ENCODE assay signal across 9 mouse cellular contexts in genomic region chr6:41563104-41563951, GRCm38 (mm10). TPM values are rescaled to one million over a fixed set of nuclear protein-coding genes. Genes with fewer than 3 reads are reported as not detected.
DNase-seq lines count a peak whose midpoint lies in the region; ATAC-seq lines count a peak whose summit lies in the region.
"Not testable (repeated sequence)": the region's sequence is repeated elsewhere in the genome, so short reads cannot be mapped to it uniquely, and the experiment has no call there.
"Had no signal": no experiment of that assay in that cellular context is flagged by ENCODE, and none has a peak within 500 bp of the region (broad histone marks: within the 10 kb centered on the region; RNA-seq: fewer than 3 reads in every experiment).

No protein-coding gene starts in this region.

- not testable (repeated sequence) for H3K4me3 ChIP-seq in forebrain, embryonic 11.5 days (ENCODE audit: low read depth, low read length); midbrain, embryonic 11.5 days (ENCODE audit: low read depth, low read length)
- peak overlapping the region; percentile 33 for H3K4me3 ChIP-seq in heart, embryonic 13.5 days
- H3K4me3 ChIP-seq in hindbrain, embryonic 16.5 days (ENCODE audit: low read length), result peak overlapping the region; percentile 20
- peak overlapping the region; percentile 43 for H3K4me3 ChIP-seq in liver, embryonic 12.5 days
- peak overlapping the region; percentile 25; the same call in 1 of the 2 replicates for H3K4me3 ChIP-seq in neural tube, embryonic 13.5 days

- WGBS in forebrain, embryonic 11.5 days, result 68% methylated on average over 4 of the region's 23 CpGs
- 35% methylated on average over 5 of the region's 23 CpGs for WGBS in heart, embryonic 13.5 days
- WGBS in hindbrain, embryonic 16.5 days, result 62% methylated on average over 5 of the region's 23 CpGs
- WGBS in liver, embryonic 12.5 days (ENCODE audit: insufficient replicate concordance), result 47% methylated on average over 6 of the region's 23 CpGs
- 55% methylated on average over 4 of the region's 23 CpGs for WGBS in midbrain, embryonic 11.5 days
- WGBS in neural tube, embryonic 13.5 days, result 68% methylated on average over 5 of the region's 23 CpGs

- not testable (repeated sequence) for H3K9me3 ChIP-seq in forebrain, embryonic 11.5 days (ENCODE audit: control insufficient read depth, low read length); heart, embryonic 13.5 days; hindbrain, embryonic 16.5 days (ENCODE audit: control insufficient read depth, low read length); liver, embryonic 12.5 days (replicated peaks); midbrain, embryonic 11.5 days (ENCODE audit: control insufficient read depth, low read length); neural tube, embryonic 13.5 days

- not testable (repeated sequence) for H3K27me3 ChIP-seq in forebrain, embryonic 11.5 days (ENCODE audit: control insufficient read depth, insufficient read depth, low read length); heart, embryonic 13.5 days (replicated peaks); hindbrain, embryonic 16.5 days (replicated peaks; ENCODE audit: control insufficient read depth, insufficient read depth, low read length); liver, embryonic 12.5 days (replicated peaks); midbrain, embryonic 11.5 days (ENCODE audit: control insufficient read depth, insufficient read depth, low read length); neural tube, embryonic 13.5 days

- not testable (repeated sequence) for H3K36me3 ChIP-seq in forebrain, embryonic 11.5 days (ENCODE audit: control insufficient read depth, insufficient read depth, low read length); heart, embryonic 13.5 days; hindbrain, embryonic 16.5 days (ENCODE audit: control insufficient read depth, insufficient read depth, low read length); liver, embryonic 12.5 days; midbrain, embryonic 11.5 days (ENCODE audit: control insufficient read depth, insufficient read depth, low read length); neural tube, embryonic 13.5 days

- not testable (repeated sequence) for H3K4me2 ChIP-seq in forebrain, embryonic 11.5 days (ENCODE audit: low read depth, low read length, severe bottlenecking); liver, embryonic 12.5 days; midbrain, embryonic 11.5 days
- H3K4me2 ChIP-seq in heart, embryonic 13.5 days, result peak overlapping the region; percentile 51
- H3K4me2 ChIP-seq in hindbrain, embryonic 16.5 days (ENCODE audit: low read length), result peak overlapping the region; percentile 34
- H3K4me2 ChIP-seq in neural tube, embryonic 13.5 days, result 0 out of 2 replicates have a peak overlapping the region, but pooled peaks have one; percentile 39

- not testable (repeated sequence) for H3K4me1 ChIP-seq in forebrain, embryonic 11.5 days (replicated peaks; ENCODE audit: control insufficient read depth, insufficient read depth, low read length); heart, embryonic 13.5 days; hindbrain, embryonic 16.5 days (ENCODE audit: control insufficient read depth, insufficient read depth, low read depth, low read length); liver, embryonic 12.5 days; midbrain, embryonic 11.5 days (ENCODE audit: control insufficient read depth, insufficient read depth, low read length); neural tube, embryonic 13.5 days (replicated peaks)

- H3K27ac ChIP-seq in forebrain, embryonic 11.5 days (ENCODE audit: low read depth, low read length); heart, embryonic 13.5 days (replicated peaks); hindbrain, embryonic 16.5 days (ENCODE audit: low read depth, low read length); liver, embryonic 12.5 days; midbrain, embryonic 11.5 days (ENCODE audit: low read depth, low read length); neural tube, embryonic 13.5 days (replicated peaks): not testable (repeated sequence)

- not testable (repeated sequence) for H3K9ac ChIP-seq in forebrain, embryonic 11.5 days (ENCODE audit: low read length); heart, embryonic 13.5 days; hindbrain, embryonic 16.5 days (ENCODE audit: low read depth, low read length); liver, embryonic 12.5 days; midbrain, embryonic 11.5 days (ENCODE audit: low read length); neural tube, embryonic 13.5 days

- DNase-seq in 3134 (ENCODE audit: extremely low read depth, insufficient read length, low spot score), result peak; percentile 44
- DNase-seq in embryo, embryonic 10.5 days (ENCODE audit: low spot score), result peak; percentile 19
- not testable (repeated sequence) for DNase-seq in forebrain, embryonic 11.5 days (ENCODE audit: low spot score)
- peak; percentile 85 for DNase-seq in midbrain, embryonic 11.5 days (ENCODE audit: low spot score, missing footprints)

- ATAC-seq in forebrain, embryonic 11.5 days (replicated peaks; ENCODE audit: low FRiP score), result peak; percentile 69
- not testable (repeated sequence) for ATAC-seq in heart, embryonic 13.5 days (ENCODE audit: extremely low read depth, insufficient number of reproducible peaks, low FRiP score, low TSS enrichment)
- peak; percentile 79 for ATAC-seq in hindbrain, embryonic 16.5 days
- ATAC-seq in liver, embryonic 12.5 days, result peak; percentile 52
- peak; percentile 71 for ATAC-seq in midbrain, embryonic 11.5 days (ENCODE audit: low FRiP score)
- ATAC-seq in neural tube, embryonic 13.5 days (ENCODE audit: low read depth), result peak; percentile 59; the same call in 1 of the 2 replicates

RNA-seq across cellular contexts. Expression of gene Prss2, which starts 41.7 kb away (rescaled TPM):
- polyA plus RNA-seq in forebrain, embryonic 11.5 days (2014; fragmentation: Nextera tagmentation; extraction: Ambion mirVana), result not detected in 2 replicates
- not detected in 2 replicates for polyA plus RNA-seq in heart, embryonic 13.5 days (2015; fragmentation: Nextera tagmentation; extraction: Ambion mirVana)
- not detected in 2 replicates for polyA plus RNA-seq in hindbrain, embryonic 16.5 days (2015; fragmentation: Nextera tagmentation; extraction: Ambion mirVana)
- polyA plus RNA-seq in liver, embryonic 12.5 days (2016; fragmentation: Nextera tagmentation; extraction: Ambion mirVana), result 0.22 TPM in 1 of 2 replicates, not detected in the other
- not detected in 2 replicates for polyA plus RNA-seq in midbrain, embryonic 11.5 days (2014; fragmentation: Nextera tagmentation; extraction: Ambion mirVana)
- not detected in 2 replicates for polyA plus RNA-seq in neural tube, embryonic 13.5 days (2015; fragmentation: Nextera tagmentation; extraction: Ambion mirVana)
- polyA plus RNA-seq: lung, embryonic 15.5 days had no signal

RNA-seq across cellular contexts. Expression of gene Ephb6, which starts 42.0 kb away (rescaled TPM):
- 14.4 and 16.2 TPM in 2 replicates for polyA plus RNA-seq in forebrain, embryonic 11.5 days (2014; fragmentation: Nextera tagmentation; extraction: Ambion mirVana)
- polyA plus RNA-seq in heart, embryonic 13.5 days (2015; fragmentation: Nextera tagmentation; extraction: Ambion mirVana), result 3.5 and 5.3 TPM in 2 replicates
- polyA plus RNA-seq in hindbrain, embryonic 16.5 days (2015; fragmentation: Nextera tagmentation; extraction: Ambion mirVana), result 39.4 and 46.6 TPM in 2 replicates
- polyA plus RNA-seq in liver, embryonic 12.5 days (2016; fragmentation: Nextera tagmentation; extraction: Ambion mirVana), result 2.4 and 2.9 TPM in 2 replicates
- 9.9 and 10.7 TPM in 2 replicates for polyA plus RNA-seq in midbrain, embryonic 11.5 days (2014; fragmentation: Nextera tagmentation; extraction: Ambion mirVana)
- 24.1 and 29.8 TPM in 2 replicates for polyA plus RNA-seq in neural tube, embryonic 13.5 days (2015; fragmentation: Nextera tagmentation; extraction: Ambion mirVana)
